ENCODE assay signal across 8 mouse cellular contexts in the genomic region with DNA sequence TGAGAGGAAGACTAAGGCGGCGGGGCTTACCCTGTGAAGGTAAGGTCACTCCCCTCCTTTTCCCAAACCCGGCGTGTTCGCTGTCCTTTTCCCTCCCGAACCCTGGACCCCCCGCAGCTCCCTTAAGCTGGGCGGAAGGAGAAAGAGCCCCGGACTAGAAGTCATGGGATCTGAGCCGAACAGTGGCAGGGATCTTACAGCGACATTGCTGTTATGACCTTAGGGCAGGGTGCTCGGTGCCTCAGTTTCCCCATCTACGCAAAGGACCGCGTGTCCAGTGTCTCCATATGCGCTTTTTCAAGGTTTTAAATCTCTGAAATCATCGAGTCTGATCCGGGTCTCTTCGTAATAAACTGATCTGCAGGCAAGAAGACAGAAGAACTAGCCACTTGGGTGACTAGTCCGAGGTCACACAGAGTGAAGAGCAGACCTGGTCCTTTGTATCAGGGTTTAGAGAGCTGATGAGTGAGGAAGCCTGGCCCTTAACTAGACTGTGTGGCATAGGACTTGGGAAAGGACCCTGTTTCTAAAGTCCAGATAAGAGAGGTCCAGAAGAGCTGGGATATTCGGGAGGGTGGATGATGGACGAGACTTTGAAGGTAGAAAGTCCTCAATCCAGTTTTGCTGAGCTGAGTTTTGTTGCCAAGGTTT. TPM values are rescaled to one million over a fixed set of nuclear protein-coding genes. Genes with fewer than 3 reads are reported as not detected.
DNase-seq lines count a peak whose midpoint lies in the region; ATAC-seq and TF ChIP-seq lines count a peak whose summit lies in the region.

No protein-coding gene starts in this region.

- intact Hi-C loops in gastrocnemius, adult 2 months (cut with DNase I) = loop anchor here (5.0 kb wide), 1 partner anchor 46 kb away; a partner anchor contains a TSS

- H3K9me3 ChIP-seq in forebrain, embryonic 13.5 days (replicated peaks) = no peaks in the 10 kb centered on the region
- no peaks in the 10 kb centered on the region for H3K9me3 ChIP-seq in limb, embryonic 13.5 days
- H3K9me3 ChIP-seq in stomach, embryonic 14.5 days (ENCODE audit: control insufficient read depth, low read depth, low read length) = no peaks in the 10 kb centered on the region

- H3K4me3 ChIP-seq in gastrocnemius, adult 2 months = peak overlapping the region; percentile 98
- H3K4me3 ChIP-seq in forebrain, embryonic 13.5 days = peak overlapping the region; percentile 76
- peak overlapping the region; percentile 82 for H3K4me3 ChIP-seq in limb, embryonic 13.5 days
- peak overlapping the region; percentile 51 for H3K4me3 ChIP-seq in stomach, embryonic 14.5 days (ENCODE audit: low read depth, low read length)

- ATAC-seq in CD4-positive, CD25-positive, alpha-beta regulatory T cell, adult 4 months = peak; percentile 6
- peak; percentile 4; the same call in 1 of the 2 replicates for ATAC-seq in forebrain, embryonic 13.5 days
- ATAC-seq in limb, embryonic 13.5 days (ENCODE audit: low FRiP score, low read depth) = no peak; the same call in 1 of the 2 replicates
- peak; percentile 56 for ATAC-seq in stomach, embryonic 14.5 days (ENCODE audit: insufficient number of reproducible peaks, insufficient read depth, low FRiP score, low read depth)

- peaks cover 28% of the 10 kb centered on the region for H3K4me1 ChIP-seq in forebrain, embryonic 13.5 days
- H3K4me1 ChIP-seq in limb, embryonic 13.5 days = peaks cover 19% of the 10 kb centered on the region
- peaks cover 13% of the 10 kb centered on the region for H3K4me1 ChIP-seq in stomach, embryonic 14.5 days (ENCODE audit: control insufficient read depth, insufficient read depth, low read length)

- H3K36me3 ChIP-seq in forebrain, embryonic 13.5 days (ENCODE audit: poor library complexity, severe bottlenecking) = no peaks in the 10 kb centered on the region
- H3K36me3 ChIP-seq in limb, embryonic 13.5 days = no peaks in the 10 kb centered on the region
- H3K36me3 ChIP-seq in stomach, embryonic 14.5 days (ENCODE audit: control insufficient read depth, insufficient read depth, low read length) = no peaks in the 10 kb centered on the region

- H3K27ac ChIP-seq in gastrocnemius, adult 2 months = peak overlapping the region; percentile 96
- peak overlapping the region; percentile 14; the same call in 1 of the 2 replicates for H3K27ac ChIP-seq in forebrain, embryonic 13.5 days
- peak overlapping the region; percentile 34; the same call in 1 of the 2 replicates for H3K27ac ChIP-seq in limb, embryonic 13.5 days
- H3K27ac ChIP-seq in stomach, embryonic 14.5 days (ENCODE audit: low read length) = peak overlapping the region; percentile 58

- TF ChIP-seq CTCF in gastrocnemius, adult 2 months (IDR thresholded peaks at IDR 0.05) = no peak

- H3K9ac ChIP-seq in forebrain, embryonic 13.5 days = peak overlapping the region; percentile 78
- peak overlapping the region; percentile 79 for H3K9ac ChIP-seq in limb, embryonic 13.5 days
- H3K9ac ChIP-seq in stomach, embryonic 14.5 days (replicated peaks; ENCODE audit: low read depth, low read length) = peak overlapping the region; percentile 79

- no peaks in the 10 kb centered on the region for H3K27me3 ChIP-seq in forebrain, embryonic 13.5 days
- H3K27me3 ChIP-seq in limb, embryonic 13.5 days = no peaks in the 10 kb centered on the region
- H3K27me3 ChIP-seq in stomach, embryonic 14.5 days (ENCODE audit: control insufficient read depth, insufficient read depth, low read length) = no peaks in the 10 kb centered on the region

- WGBS in forebrain, embryonic 13.5 days = under 1% methylated on average over 22 of the region's 22 CpGs
- under 1% methylated on average over 22 of the region's 22 CpGs for WGBS in limb, embryonic 13.5 days
- WGBS in stomach, embryonic 14.5 days = 1% methylated on average over 22 of the region's 22 CpGs

- peak overlapping the region; percentile 79 for H3K4me2 ChIP-seq in forebrain, embryonic 13.5 days
- peak overlapping the region; percentile 80 for H3K4me2 ChIP-seq in limb, embryonic 13.5 days (replicated peaks)
- peak overlapping the region; percentile 50 for H3K4me2 ChIP-seq in stomach, embryonic 14.5 days (replicated peaks; ENCODE audit: low read depth, low read length)

- no peak for DNase-seq in gastrocnemius, adult 2 months
- no peak for DNase-seq in gastrocnemius, postnatal 25 days
- no peak for DNase-seq in urinary bladder, postnatal 10 days (ENCODE audit: low spot score)
- no peak for DNase-seq in embryo, embryonic 10.5 days (ENCODE audit: low spot score)

RNA-seq across cellular contexts. Expression of a gene that starts 0.4 kb away (rescaled TPM):
- 10 to 100 TPM in 1 of 2 experiments, 1 to 10 TPM in 1; 9.7 to 12.0 TPM for total RNA-seq in gastrocnemius, adult 2 months (2021)
- 10 to 100 TPM; 10.8 to 12.3 TPM for total RNA-seq in gastrocnemius, postnatal 25 days (2021)
- polyA plus RNA-seq in CD4-positive, CD25-positive, alpha-beta regulatory T cell, adult 4 months (2017; shearing (Covaris generic)) = 10 to 100 TPM in 1 of 2 experiments, 1 to 10 TPM in 1; 7.3 to 11.7 TPM
- polyA plus RNA-seq in forebrain, embryonic 13.5 days (2015; fragmentation: Nextera tagmentation; extraction: Ambion mirVana) = 38.2 and 43.1 TPM in 2 replicates
- polyA plus RNA-seq in limb, embryonic 13.5 days (2015; fragmentation: Nextera tagmentation; extraction: Ambion mirVana) = 42.5 and 45.7 TPM in 2 replicates
- polyA plus RNA-seq in stomach, embryonic 14.5 days (2014; fragmentation: Nextera tagmentation; extraction: Ambion mirVana) = 41.2 and 45.5 TPM in 2 replicates

RNA-seq across cellular contexts. Expression of a gene that starts 0.6 kb away (rescaled TPM):
- total RNA-seq in gastrocnemius, adult 2 months (2021) = 10 to 100 TPM; 12.6 TPM
- 10 to 100 TPM; 11.7 to 13.2 TPM for total RNA-seq in gastrocnemius, postnatal 25 days (2021)
- polyA plus RNA-seq in CD4-positive, CD25-positive, alpha-beta regulatory T cell, adult 4 months (2017; shearing (Covaris generic)) = 10 to 100 TPM; 41.5 to 49.5 TPM
- 19.7 and 22.8 TPM in 2 replicates for polyA plus RNA-seq in forebrain, embryonic 13.5 days (2015; fragmentation: Nextera tagmentation; extraction: Ambion mirVana)
- polyA plus RNA-seq in limb, embryonic 13.5 days (2015; fragmentation: Nextera tagmentation; extraction: Ambion mirVana) = 25.4 and 27.9 TPM in 2 replicates
- 27.1 and 28.6 TPM in 2 replicates for polyA plus RNA-seq in stomach, embryonic 14.5 days (2014; fragmentation: Nextera tagmentation; extraction: Ambion mirVana)

RNA-seq across cellular contexts. Expression of a gene that starts 47.5 kb away (rescaled TPM):
- 10 to 100 TPM; 46.8 to 50.0 TPM for total RNA-seq in gastrocnemius, adult 2 months (2021)
- total RNA-seq in gastrocnemius, postnatal 25 days (2021) = 10 to 100 TPM; 40.4 to 43.7 TPM
- 10 to 100 TPM; 72.0 to 90.4 TPM for polyA plus RNA-seq in CD4-positive, CD25-positive, alpha-beta regulatory T cell, adult 4 months (2017; shearing (Covaris generic))
- polyA plus RNA-seq in forebrain, embryonic 13.5 days (2015; fragmentation: Nextera tagmentation; extraction: Ambion mirVana) = 144 and 153 TPM in 2 replicates
- polyA plus RNA-seq in limb, embryonic 13.5 days (2015; fragmentation: Nextera tagmentation; extraction: Ambion mirVana) = 202 TPM in 2 replicates
- polyA plus RNA-seq in stomach, embryonic 14.5 days (2014; fragmentation: Nextera tagmentation; extraction: Ambion mirVana) = 174 and 186 TPM in 2 replicates

RNA-seq across cellular contexts. Expression of a gene that starts 47.7 kb away (rescaled TPM):
- total RNA-seq in gastrocnemius, adult 2 months (2021) = 10 to 100 TPM; 15.8 to 17.5 TPM
- 10 to 100 TPM; 13.3 to 15.1 TPM for total RNA-seq in gastrocnemius, postnatal 25 days (2021)
- polyA plus RNA-seq in CD4-positive, CD25-positive, alpha-beta regulatory T cell, adult 4 months (2017; shearing (Covaris generic)) = 10 to 100 TPM; 20.3 to 28.5 TPM
- 21.3 and 24.0 TPM in 2 replicates for polyA plus RNA-seq in forebrain, embryonic 13.5 days (2015; fragmentation: Nextera tagmentation; extraction: Ambion mirVana)
- polyA plus RNA-seq in limb, embryonic 13.5 days (2015; fragmentation: Nextera tagmentation; extraction: Ambion mirVana) = 27.0 and 27.9 TPM in 2 replicates
- 23.7 and 25.3 TPM in 2 replicates for polyA plus RNA-seq in stomach, embryonic 14.5 days (2014; fragmentation: Nextera tagmentation; extraction: Ambion mirVana)

Comparison
In these comparisons a context has a peak if more than half of its experiments do, and no peak if none do; other contexts are left out.
1. H3K27ac ChIP-seq: peak in every context shown above with its lines; median percentile 96 in gastrocnemius, adult 2 months; 58 in stomach, embryonic 14.5 days; 34 in limb, embryonic 13.5 days; 14 in forebrain, embryonic 13.5 days.